Mouse (Mus musculus) ES-E14 (cell line): ENCODE data around the gene Creb3.

Experiments used
- CHD2 ChIP-seq: IDR thresholded peaks from 2 replicates; pipeline ENCODE4 v1.6.1; 2014; ENCODE audit warnings: mild to moderate bottlenecking, low read depth, low read length, inconsistent platforms
- ZC3H11A ChIP-seq: IDR thresholded peaks from 2 replicates; pipeline ENCODE4 v1.6.1; 2012; ENCODE audit warnings: low read depth, mild to moderate bottlenecking, inconsistent platforms, low read length, borderline replicate concordance

- TF ChIP-seq ZC3H11A (no peak), CHD2 (no peak)
Measured at GRCm38 (mm10) chr4:43513300-43513699, 48.8 kb upstream of the Creb3 start.
